Mouse (Mus musculus) left cerebral cortex, postnatal 14 days (tissue): ENCODE data around the gene Arel1. TPM values are rescaled to one million over a fixed set of nuclear protein-coding genes. Genes with fewer than 3 reads are reported as not detected.
A peak's percentile ranks its signal among the peaks of the same experiment; 100 is the strongest.

Experiments
- DNase-seq, 2 experiments: peaks; one replicate each; pipeline ENCODE4 v3.0.0; 2021 to 2022; ENCODE audit warnings: low spot score in 2 of 2, mixed read lengths in 1 of 2
- intact Hi-C: fragments of 180-260 bp; cut with DNase I; formaldehyde crosslinking; loops from one replicate; pipeline ENCODE4 v1.15.1; 2025
- total RNA-seq, 2 experiments: library from RNA; stranded (reverse); gene quantifications; 2 replicates each; pipeline ENCODE4 v1.2.3; 2021

The Arel1 gene
- total RNA-seq, 2 experiments from 2014 or later = 103 to 106 TPM

GRCm38 (mm10) chr12:84914959-84915358, 55.7 kb downstream of the Arel1 start:
- intact Hi-C loops = no loop called here
- DNase-seq = no peak

DNA sequence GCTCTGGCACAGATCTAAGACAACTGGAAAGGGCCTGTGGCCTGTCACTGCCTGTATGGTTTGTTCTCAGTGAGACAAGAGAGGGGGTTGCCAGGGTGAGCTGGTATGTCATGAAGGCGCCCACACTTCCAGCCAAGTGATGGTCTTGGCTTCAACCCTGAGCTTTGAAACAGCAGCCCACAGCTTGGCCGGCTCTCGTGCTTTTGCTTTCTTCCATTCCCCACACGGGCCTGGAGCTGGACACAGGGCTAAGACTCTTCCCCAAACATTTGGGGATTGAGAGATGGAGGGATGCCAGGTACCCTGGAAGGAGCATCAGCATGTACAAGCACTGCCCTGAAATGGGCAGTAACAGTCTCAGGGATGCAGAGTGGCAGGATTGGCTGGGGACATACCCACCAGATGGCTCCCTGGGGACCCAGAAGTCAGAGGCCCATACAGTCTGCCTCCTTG, 58.0 kb downstream of the Arel1 start:
- intact Hi-C loops = no loop called here
- no peak for DNase-seq

GRCm38 (mm10) chr12:84911640-84912039, 59.1 kb downstream of the Arel1 start:
- intact Hi-C loops = no loop called here
- no peak for DNase-seq

DNA sequence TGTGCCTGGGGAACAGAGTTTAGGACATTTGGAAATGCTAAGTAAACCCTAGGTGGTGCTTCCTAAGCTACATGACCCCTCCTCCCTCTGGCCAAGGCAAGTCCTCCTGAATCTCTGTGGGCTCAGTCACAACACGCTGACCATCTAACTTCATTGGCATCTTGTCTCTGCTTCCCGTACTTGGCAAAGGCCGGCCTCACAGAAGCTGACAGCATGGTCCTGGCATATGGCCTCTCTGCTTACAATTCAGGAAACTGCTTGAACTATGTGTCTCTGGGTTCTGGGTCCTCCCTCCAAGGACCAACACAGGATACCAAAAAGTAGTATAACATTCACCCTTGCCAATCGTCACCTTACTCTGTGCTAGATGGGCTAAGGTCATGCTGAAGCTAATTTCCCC, 60.6 kb downstream of the Arel1 start:
- no peak for DNase-seq
- intact Hi-C loops = no loop called here

DNA sequence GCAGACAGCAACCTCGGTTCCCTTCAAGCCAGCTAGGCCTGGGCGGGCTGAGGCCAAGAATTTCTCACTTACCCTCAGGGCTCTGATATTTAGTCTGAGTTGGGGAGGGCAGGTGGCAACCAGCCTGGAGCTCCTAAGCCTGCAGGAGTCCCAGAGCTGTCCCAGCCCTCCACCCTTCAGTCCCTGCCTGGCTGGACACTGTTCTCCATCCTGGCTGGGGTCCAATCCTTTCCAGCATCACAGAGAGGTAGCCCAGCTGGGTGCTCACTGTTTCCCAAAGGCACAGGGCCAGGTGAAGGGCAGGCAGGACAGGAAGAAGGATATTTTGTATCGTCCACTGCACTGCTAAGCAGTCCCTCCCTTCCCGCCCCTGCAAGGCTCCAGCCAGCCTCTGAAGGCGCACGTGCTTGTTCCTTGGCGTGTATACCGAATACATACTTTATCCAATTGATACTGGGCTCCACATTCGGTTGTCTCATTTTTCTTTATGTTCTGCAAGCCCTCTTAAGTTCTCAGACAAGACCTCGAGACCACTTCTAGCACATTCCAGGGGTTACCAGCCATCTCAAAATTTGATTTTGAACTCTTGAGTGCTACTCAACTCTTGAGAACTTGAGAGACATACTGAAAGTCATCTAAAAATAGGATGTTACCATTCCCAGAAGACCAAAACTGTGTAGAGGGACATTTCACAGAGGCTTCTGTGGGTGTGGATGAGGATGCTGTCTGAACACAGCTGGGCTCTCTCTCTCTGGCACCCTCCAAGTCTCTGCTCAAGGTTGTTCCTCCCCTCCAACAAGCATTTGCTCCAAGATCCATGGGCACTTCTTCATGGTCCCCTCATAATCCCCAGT, 62.8 kb downstream of the Arel1 start:
- intact Hi-C loops = no loop called here
- DNase-seq = no peak

DNA sequence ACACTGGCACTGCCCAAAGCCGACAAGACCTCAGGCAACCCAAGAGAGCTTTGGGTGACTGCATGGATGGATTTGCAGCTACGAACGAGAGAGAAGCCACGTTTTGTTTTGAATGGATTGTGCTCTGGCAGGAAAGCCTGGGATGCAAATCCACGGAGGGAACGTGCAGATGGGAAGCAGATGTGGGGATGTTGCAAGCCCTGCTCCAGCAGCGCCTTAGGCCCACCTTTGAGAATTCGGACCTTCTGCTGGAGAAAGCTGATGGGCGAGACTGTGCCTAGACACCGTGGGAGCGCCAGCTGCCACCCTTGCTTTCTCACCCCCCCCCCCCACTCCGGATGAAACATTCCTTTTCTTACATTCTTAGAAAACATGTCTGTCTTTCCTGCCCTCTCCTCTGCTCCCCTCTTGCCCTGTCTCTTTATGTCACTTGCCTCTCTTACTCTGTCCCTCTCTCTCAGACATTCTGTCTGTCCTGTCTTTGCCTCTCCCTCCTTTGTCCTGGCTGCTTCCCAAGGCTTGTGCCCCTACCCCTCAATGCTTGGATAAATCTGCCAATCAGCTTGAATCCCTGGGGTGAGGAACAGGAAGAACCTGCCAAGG, 63.6 kb downstream of the Arel1 start:
- intact Hi-C loops = no loop called here
- no peak for DNase-seq

DNA sequence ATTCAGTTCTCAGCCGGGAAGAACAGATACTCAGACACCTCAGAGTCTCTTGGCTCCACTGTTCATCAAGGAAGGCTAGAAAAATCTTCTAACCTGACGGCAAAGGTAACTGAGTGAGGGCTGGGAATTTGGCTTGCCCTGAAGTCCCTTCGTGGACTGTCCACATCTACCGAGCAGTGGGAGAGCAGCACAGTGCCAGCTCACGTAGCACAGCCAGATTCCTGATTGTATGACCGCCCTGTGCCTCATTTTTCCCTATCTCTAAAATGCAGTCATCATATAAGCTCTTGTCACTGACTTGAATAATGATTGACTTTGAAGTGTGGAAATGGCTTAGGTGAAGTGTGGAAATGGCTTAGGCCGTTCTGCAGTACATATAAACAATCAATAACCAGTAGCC, 66.3 kb downstream of the Arel1 start:
- intact Hi-C loops = no loop called here
- no peak for DNase-seq

DNA sequence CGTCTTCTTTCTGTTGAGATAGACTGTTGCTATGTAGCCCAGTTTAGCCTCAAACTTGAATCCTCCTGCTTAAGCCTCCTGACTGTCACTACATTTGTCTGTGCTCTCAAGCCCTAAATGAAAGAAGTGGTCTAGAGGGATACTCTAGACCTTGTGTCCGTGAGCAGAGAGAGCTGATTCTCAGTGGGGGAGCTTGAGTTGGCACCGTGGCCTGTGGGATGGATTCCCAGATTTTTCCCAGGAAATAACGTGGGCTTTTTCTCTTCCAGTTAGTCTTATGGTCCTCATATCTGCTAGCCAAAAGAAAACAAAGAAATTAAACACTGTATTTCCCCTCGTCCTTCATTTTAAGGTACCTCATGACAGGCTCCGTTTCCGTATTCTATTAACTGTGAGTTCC, 70.4 kb downstream of the Arel1 start:
- DNase-seq = no peak
- intact Hi-C loops = no loop called here

GRCm38 (mm10) chr12:84897322-84897721, 73.4 kb downstream of the Arel1 start:
- DNase-seq = no peak
- intact Hi-C loops = no loop called here

- intact Hi-C loops = no loop called here
These were observed 74.5 kb downstream of the Arel1 start for GRCm38 (mm10) chr12:84896235-84896634.

GRCm38 (mm10) chr12:84893648-84894628, 76.8 kb downstream of the Arel1 start:
- DNase-seq = no peak
- intact Hi-C loops = no loop called here

More at GRCm38 (mm10) chr12:84896235-84896634, 74.5 kb downstream of the Arel1 start:
- DNase-seq = no peak

GRCm38 (mm10) chr12:84890289-84890688, 80.4 kb downstream of the Arel1 start:
- intact Hi-C loops = no loop called here
- DNase-seq = no peak

DNA sequence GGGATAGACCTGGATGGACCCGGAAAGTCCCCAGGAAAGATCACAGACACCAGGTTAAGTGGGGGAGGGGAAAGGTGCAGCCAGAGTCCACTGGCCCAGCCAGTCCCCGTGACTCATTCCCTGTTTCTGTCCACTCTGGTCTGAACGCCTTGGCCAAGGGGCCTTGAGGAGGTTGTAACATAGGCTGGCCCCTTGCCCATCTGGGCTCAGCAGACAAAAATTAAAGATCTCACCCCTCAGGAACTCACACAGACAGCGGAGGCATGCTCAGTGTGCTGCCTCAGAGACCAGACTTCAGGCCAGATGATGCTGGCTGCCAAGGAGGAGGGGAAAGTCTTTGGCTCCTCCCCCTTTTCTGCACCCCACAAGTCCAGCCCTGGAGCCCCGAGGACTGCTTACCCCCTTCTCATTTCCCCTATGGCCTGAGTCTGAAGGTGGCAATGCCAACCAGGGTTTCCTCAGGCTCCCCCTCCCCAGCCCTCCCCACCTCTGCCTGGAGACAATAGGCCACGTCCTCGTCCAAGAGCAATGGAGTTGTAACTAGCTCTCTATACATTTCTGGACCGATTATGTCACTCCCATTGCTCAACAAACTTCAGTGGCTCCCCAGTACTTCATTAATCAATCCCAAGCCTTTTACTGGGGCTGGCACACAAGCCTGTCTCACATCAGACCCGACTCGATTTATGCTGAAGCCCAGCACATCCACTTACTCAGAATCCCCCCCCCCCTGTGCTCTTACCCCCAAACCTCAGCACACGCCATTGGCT, 85.4 kb downstream of the Arel1 start:
- no peak for DNase-seq
- intact Hi-C loops = no loop called here

- DNase-seq = no peak
- intact Hi-C loops = no loop called here
These were observed 86.2 kb downstream of the Arel1 start for GRCm38 (mm10) chr12:84884423-84885076.

GRCm38 (mm10) chr12:84882796-84883195, 87.9 kb downstream of the Arel1 start:
- DNase-seq = no peak
- intact Hi-C loops = no loop called here

- DNase-seq = no peak
- intact Hi-C loops = no loop called here
These were observed 90.6 kb downstream of the Arel1 start for GRCm38 (mm10) chr12:84880091-84880490.

- intact Hi-C loops = loop anchor here (10.0 kb wide), 2 partner anchors 92 to 158 kb away; no protein-coding TSS in a partner anchor
- DNase-seq = peak; percentile 76 to 80
These were observed 94.1 kb downstream of the Arel1 start, which contains the start of gene Ltbp2 for GRCm38 (mm10) chr12:84876481-84877121. Gene Ltbp2 (minus strand): TSS chr12:84876532.
